Mouse (Mus musculus): ENCODE measurements at regions not wholly inside any gene's neighbourhood (a gene's known extent, or its start where the extent isn't known, plus 50 kb on each side); places are given as distances from the start of the nearest gene placed in this dataset.
A peak's percentile ranks its signal among the peaks of the same experiment; 100 is the strongest.
"Not testable (repeated sequence)": the region's sequence is repeated elsewhere in the genome, so short reads cannot be mapped to it uniquely, and the experiment has no call there.

GRCm38 (mm10) chr12:107182091-107182655, 306.3 kb upstream of the 3110018I06Rik start:
- no peak for DNase-seq

- DNase-seq: no peak
Observed at GRCm38 (mm10) chr12:107183283-107183682, 305.1 kb upstream of the 3110018I06Rik start.

- no peak for DNase-seq
Observed at GRCm38 (mm10) chr12:107184426-107184825, 304.0 kb upstream of the 3110018I06Rik start.

GRCm38 (mm10) chr12:107186361-107186760, 302.1 kb upstream of the 3110018I06Rik start:
- no peak for DNase-seq

GRCm38 (mm10) chr12:107188055-107188454, 300.4 kb upstream of the 3110018I06Rik start:
- no peak for DNase-seq

GRCm38 (mm10) chr12:107198389-107199018, 289.9 kb upstream of the 3110018I06Rik start:
- no peak for DNase-seq

GRCm38 (mm10) chr12:107200903-107201302, 287.5 kb upstream of the 3110018I06Rik start:
- no peak for DNase-seq

GRCm38 (mm10) chr12:107208826-107209225, 279.6 kb upstream of the 3110018I06Rik start:
- DNase-seq: not testable (repeated sequence)

GRCm38 (mm10) chr12:107212826-107213225, 275.6 kb upstream of the 3110018I06Rik start:
- DNase-seq: no peak

GRCm38 (mm10) chr12:107216119-107216518, 272.3 kb upstream of the 3110018I06Rik start:
- DNase-seq: no peak

- DNase-seq: no peak
Observed at GRCm38 (mm10) chr12:107221276-107221970, 267.0 kb upstream of the 3110018I06Rik start.

GRCm38 (mm10) chr12:107222106-107222505, 266.3 kb upstream of the 3110018I06Rik start:
- no peak for DNase-seq

- DNase-seq: peak; percentile 5
Observed at GRCm38 (mm10) chr12:107230097-107230496, 258.3 kb upstream of the 3110018I06Rik start.

GRCm38 (mm10) chr12:107231629-107232028, 256.8 kb upstream of the 3110018I06Rik start:
- DNase-seq: no peak

GRCm38 (mm10) chr12:107250747-107251470, 237.5 kb upstream of the 3110018I06Rik start:
- DNase-seq: no peak

- no peak for DNase-seq
Observed at GRCm38 (mm10) chr12:107251981-107252380, 236.5 kb upstream of the 3110018I06Rik start.

GRCm38 (mm10) chr12:107262076-107262475, 226.4 kb upstream of the 3110018I06Rik start:
- DNase-seq: no peak

GRCm38 (mm10) chr12:107262516-107262915, 225.9 kb upstream of the 3110018I06Rik start:
- no peak for DNase-seq

- no peak for DNase-seq
Observed at GRCm38 (mm10) chr12:107266696-107267095, 221.7 kb upstream of the 3110018I06Rik start.

GRCm38 (mm10) chr12:107285622-107286021, 202.8 kb upstream of the 3110018I06Rik start:
- no peak for DNase-seq

GRCm38 (mm10) chr12:107291377-107291776, 197.1 kb upstream of the 3110018I06Rik start:
- no peak for DNase-seq

- DNase-seq: no peak
Observed at GRCm38 (mm10) chr12:107307094-107307740, 181.2 kb upstream of the 3110018I06Rik start.

- no peak for DNase-seq
Observed at GRCm38 (mm10) chr12:107315446-107315845, 173.0 kb upstream of the 3110018I06Rik start.

Data from cerebellum, adult 8-10 months (tissue).